Mouse (Mus musculus): ENCODE data around the gene Plxnd1. TPM values are rescaled to one million over a fixed set of nuclear protein-coding genes. Genes with fewer than 3 reads are reported as not detected.

Plxnd1 gene
- polyA plus RNA-seq, 1 experiment from 2014 or later, result 4.2 TPM

DNA sequence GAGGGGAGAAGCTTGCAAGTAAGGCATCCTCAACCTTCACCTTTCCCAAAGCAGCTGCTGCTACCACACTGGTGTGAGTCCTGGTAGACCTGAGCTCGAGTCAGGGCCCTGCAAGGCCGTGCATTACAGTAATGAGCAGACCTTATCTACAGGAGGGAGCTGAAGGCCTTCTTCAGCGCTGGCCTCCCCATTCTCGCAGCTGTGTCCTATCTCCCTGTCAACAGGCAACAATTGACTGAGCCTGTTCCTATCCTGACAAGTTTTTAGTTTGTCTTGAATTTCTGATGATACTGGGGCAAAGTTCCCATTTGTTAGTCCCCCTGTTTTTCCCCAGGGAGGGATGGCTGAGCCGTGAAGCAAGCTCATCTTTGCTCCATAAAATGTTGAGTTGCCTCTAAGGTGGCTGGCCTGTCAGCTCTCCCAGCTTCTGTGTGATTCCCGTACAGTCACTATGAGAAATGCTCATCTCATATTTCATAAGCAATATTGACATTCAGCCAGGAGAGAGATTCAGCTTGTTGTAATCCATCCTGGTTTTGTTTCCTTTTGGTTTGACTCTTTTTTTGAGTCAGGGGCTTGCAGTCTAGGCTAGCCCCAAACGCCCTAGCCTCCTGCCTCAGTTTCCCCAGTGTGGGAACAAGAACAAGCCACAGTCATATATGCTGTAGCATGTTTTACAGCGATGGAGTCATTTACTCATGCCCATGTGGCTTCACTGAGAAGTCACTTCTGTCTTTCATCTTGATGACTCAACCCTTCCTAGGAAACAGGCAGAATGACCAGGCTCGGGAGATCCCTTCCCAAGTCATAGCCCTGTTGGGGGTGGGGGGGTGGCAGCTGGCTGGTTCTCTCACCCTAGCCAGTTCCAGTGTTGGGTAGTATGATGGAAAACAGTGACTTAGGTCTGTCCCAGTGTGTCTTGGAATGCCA lies 51.0 kb downstream of the Plxnd1 start:
- WGBS, result 80% methylated on average over 9 of the region's 9 CpGs

DNA sequence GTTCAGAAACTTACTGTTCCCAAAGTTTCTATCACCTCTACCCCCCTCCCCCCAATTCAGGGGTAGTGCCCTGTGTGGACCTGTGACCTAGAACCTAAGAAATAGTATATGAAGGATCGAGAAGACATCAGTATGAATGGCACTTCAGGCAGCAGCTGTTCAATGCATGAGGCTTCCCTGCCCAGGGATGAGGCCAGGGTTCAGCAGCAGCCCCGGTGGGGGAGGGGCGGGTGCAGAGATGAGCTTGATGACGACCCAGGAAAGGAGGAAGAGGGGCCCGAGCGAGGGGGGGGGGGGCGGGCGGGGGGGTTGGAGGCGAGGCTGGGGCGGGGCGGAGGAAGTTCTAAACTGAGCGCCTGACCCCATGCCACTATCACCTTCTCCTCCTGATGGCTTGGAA lies 53.7 kb downstream of the Plxnd1 start:
- no peaks in the 10 kb centered on the region for H3K27me3 ChIP-seq (ENCODE audit: control insufficient read depth, insufficient read depth, low read length)
- H3K4me2 ChIP-seq (ENCODE audit: low read depth, low read length), result no peak overlapping the region
- 11% methylated on average over 6 of the region's 12 CpGs for WGBS
- no peak overlapping the region for H3K27ac ChIP-seq (ENCODE audit: low read depth, low read length)
- H3K4me3 ChIP-seq (ENCODE audit: low read depth, low read length), result no peak overlapping the region
- no peaks in the 10 kb centered on the region for H3K9me3 ChIP-seq (ENCODE audit: control insufficient read depth, low read length)
- H3K9ac ChIP-seq (replicated peaks; ENCODE audit: low read depth, low read length), result no peak overlapping the region
- ATAC-seq (ENCODE audit: low read depth), result no peak
- no peaks in the 10 kb centered on the region for H3K4me1 ChIP-seq (ENCODE audit: control insufficient read depth, insufficient read depth, low read length)
- H3K36me3 ChIP-seq (ENCODE audit: control insufficient read depth, insufficient read depth, low read length), result no peaks in the 10 kb centered on the region

More for the DNA sequence above, 51.0 kb downstream of the Plxnd1 start:
- H3K9ac ChIP-seq (replicated peaks; ENCODE audit: low read depth, low read length), result no peak overlapping the region
- H3K27ac ChIP-seq (ENCODE audit: low read depth, low read length), result no peak overlapping the region
- no peaks in the 10 kb centered on the region for H3K9me3 ChIP-seq (ENCODE audit: control insufficient read depth, low read length)
- H3K4me2 ChIP-seq (ENCODE audit: low read depth, low read length), result no peak overlapping the region
- H3K4me1 ChIP-seq (ENCODE audit: control insufficient read depth, insufficient read depth, low read length), result no peaks in the 10 kb centered on the region
- H3K4me3 ChIP-seq (ENCODE audit: low read depth, low read length), result no peak overlapping the region
- H3K27me3 ChIP-seq (ENCODE audit: control insufficient read depth, insufficient read depth, low read length), result no peaks in the 10 kb centered on the region
- no peak for ATAC-seq (ENCODE audit: low read depth)
- no peaks in the 10 kb centered on the region for H3K36me3 ChIP-seq (ENCODE audit: control insufficient read depth, insufficient read depth, low read length)

DNA sequence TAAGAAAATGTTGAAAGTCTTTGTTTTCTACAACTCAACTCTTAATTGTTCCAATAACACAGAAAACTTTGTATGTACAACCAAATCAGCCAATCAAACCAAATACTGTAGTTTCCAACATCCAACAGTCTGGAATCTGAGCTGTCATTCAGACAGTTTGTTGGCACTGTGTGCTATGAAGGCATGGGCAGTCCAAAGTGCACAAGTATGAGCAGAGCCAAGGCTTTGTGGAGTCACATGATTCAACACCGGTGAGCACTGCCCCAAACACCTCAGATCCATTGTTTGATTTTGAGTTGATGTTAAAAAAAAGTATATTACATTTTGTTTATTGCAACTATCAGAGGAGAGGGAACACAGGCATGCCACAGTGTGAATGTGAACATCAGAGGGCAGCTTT lies 54.2 kb downstream of the Plxnd1 start:
- Histone ChIP-seq H3K9ac (replicated peaks; ENCODE audit: low read depth, low read length) (no peak overlapping the region), H3K9me3 (ENCODE audit: control insufficient read depth, low read length) (no peaks in the 10 kb centered on the region), H3K4me1 (ENCODE audit: control insufficient read depth, insufficient read depth, low read length) (no peaks in the 10 kb centered on the region), H3K36me3 (ENCODE audit: control insufficient read depth, insufficient read depth, low read length) (no peaks in the 10 kb centered on the region), H3K4me3 (ENCODE audit: low read depth, low read length) (no peak overlapping the region), H3K27ac (ENCODE audit: low read depth, low read length) (no peak overlapping the region), H3K4me2 (ENCODE audit: low read depth, low read length) (no peak overlapping the region), H3K27me3 (ENCODE audit: control insufficient read depth, insufficient read depth, low read length) (no peaks in the 10 kb centered on the region)
- no peak for ATAC-seq (ENCODE audit: low read depth)
- WGBS, result 77% methylated on average over 1 of the region's 1 CpGs

DNA sequence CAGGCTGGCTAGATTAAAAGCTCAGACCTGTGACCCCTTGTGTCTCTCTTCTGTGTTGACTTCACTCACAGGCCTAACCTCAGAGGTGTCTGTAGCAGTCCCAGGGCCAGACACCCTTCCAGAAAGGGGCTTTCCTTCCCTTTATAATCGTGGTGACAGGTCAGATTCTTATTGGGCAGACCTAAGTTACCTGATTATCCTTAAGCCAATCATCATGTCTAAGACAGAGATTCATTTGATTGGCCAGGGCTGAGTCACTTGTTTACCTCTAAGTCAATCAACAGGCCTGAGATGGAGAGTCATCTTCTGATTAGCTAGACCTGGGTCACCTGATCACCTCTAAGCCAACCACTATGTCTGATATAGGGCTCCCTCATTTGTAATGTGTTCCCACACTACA lies 56.0 kb downstream of the Plxnd1 start:
- Histone ChIP-seq H3K4me2 (ENCODE audit: low read depth, low read length) (no peak overlapping the region), H3K9me3 (ENCODE audit: control insufficient read depth, low read length) (no peaks in the 10 kb centered on the region), H3K36me3 (ENCODE audit: control insufficient read depth, insufficient read depth, low read length) (no peaks in the 10 kb centered on the region), H3K4me3 (ENCODE audit: low read depth, low read length) (no peak overlapping the region), H3K27me3 (ENCODE audit: control insufficient read depth, insufficient read depth, low read length) (no peaks in the 10 kb centered on the region), H3K4me1 (ENCODE audit: control insufficient read depth, insufficient read depth, low read length) (no peaks in the 10 kb centered on the region), H3K27ac (ENCODE audit: low read depth, low read length) (no peak overlapping the region), H3K9ac (replicated peaks; ENCODE audit: low read depth, low read length) (no peak overlapping the region)
- no peak for ATAC-seq (ENCODE audit: low read depth)
- 80% methylated on average over 1 of the region's 1 CpGs for WGBS

DNA sequence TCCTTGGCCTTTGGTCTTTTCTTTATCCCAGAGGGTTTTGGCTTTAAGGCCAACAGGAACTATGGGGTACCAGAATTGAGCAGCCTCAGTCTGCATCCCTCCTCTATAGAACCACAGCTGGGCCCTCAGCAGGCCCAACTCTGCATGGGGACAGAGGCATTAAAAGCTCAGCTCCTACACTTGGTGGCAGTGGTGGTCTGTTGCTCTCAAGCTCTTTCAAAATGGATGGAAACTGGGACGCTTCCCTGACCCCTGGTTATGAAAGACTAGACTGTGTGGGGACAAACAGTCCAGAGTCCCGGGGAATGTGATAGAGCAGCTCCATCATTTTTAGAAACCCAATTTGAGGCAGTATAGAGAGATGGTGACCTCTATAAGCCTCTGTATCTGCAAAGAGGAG lies 56.8 kb downstream of the Plxnd1 start:
- Histone ChIP-seq H3K9me3 (ENCODE audit: control insufficient read depth, low read length) (no peaks in the 10 kb centered on the region), H3K27ac (ENCODE audit: low read depth, low read length) (no peak overlapping the region), H3K36me3 (ENCODE audit: control insufficient read depth, insufficient read depth, low read length) (no peaks in the 10 kb centered on the region), H3K27me3 (ENCODE audit: control insufficient read depth, insufficient read depth, low read length) (no peaks in the 10 kb centered on the region), H3K4me2 (ENCODE audit: low read depth, low read length) (no peak overlapping the region), H3K4me3 (ENCODE audit: low read depth, low read length) (no peak overlapping the region), H3K4me1 (ENCODE audit: control insufficient read depth, insufficient read depth, low read length) (no peaks in the 10 kb centered on the region), H3K9ac (replicated peaks; ENCODE audit: low read depth, low read length) (no peak overlapping the region)
- ATAC-seq (ENCODE audit: low read depth), result no peak
- WGBS, result 90% methylated on average over 2 of the region's 2 CpGs

DNA sequence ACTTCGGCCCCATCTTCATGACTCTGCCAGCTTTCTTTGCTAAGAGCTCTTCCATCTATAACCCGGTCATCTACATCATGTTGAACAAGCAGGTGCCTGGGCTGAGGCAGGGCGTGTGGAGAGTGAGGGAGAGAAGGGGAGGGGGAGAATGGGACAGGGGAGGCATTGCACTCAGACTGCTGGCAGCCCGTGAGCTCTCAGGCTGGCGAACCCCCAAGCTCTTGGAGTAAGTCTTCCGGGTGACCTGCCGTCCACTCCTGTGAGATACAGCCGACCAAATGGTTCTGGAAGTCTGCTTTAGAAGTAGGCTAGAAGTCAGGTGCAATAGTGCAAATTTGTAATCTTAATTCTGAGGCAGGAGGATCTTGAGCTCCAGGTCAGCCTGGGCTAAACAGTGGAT lies 59.3 kb downstream of the Plxnd1 start:
- 87% methylated on average over 8 of the region's 8 CpGs for WGBS
- no peaks in the 10 kb centered on the region for H3K36me3 ChIP-seq (ENCODE audit: control insufficient read depth, insufficient read depth, low read length)
- ATAC-seq (ENCODE audit: low read depth), result no peak
- no peaks in the 10 kb centered on the region for H3K27me3 ChIP-seq (ENCODE audit: control insufficient read depth, insufficient read depth, low read length)
- no peak overlapping the region for H3K9ac ChIP-seq (replicated peaks; ENCODE audit: low read depth, low read length)
- H3K4me1 ChIP-seq (ENCODE audit: control insufficient read depth, insufficient read depth, low read length), result no peaks in the 10 kb centered on the region
- no peak overlapping the region for H3K4me3 ChIP-seq (ENCODE audit: low read depth, low read length)
- H3K4me2 ChIP-seq (ENCODE audit: low read depth, low read length), result no peak overlapping the region
- H3K27ac ChIP-seq (ENCODE audit: low read depth, low read length), result no peak overlapping the region
- no peaks in the 10 kb centered on the region for H3K9me3 ChIP-seq (ENCODE audit: control insufficient read depth, low read length)

DNA sequence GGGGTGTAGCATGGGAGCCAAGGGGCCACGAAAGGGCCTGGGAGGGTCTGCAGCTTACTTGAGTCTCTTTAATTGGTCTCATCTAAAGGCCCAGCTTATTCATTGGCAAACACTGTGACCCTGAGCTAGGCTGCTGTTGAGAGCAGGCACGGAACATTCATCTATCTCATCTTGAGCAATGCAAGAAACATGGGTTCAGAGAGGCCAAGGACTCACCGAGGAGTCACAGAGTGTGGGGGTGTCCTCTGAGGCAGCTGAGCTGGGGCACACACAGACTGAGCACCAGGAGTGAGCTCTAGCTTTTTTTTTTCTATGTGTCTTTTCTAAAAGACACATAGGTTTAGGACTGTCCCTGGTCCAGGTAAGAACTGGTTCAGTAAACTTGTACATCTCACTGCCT lies 62.4 kb downstream of the Plxnd1 start:
- Histone ChIP-seq H3K27me3 (ENCODE audit: control insufficient read depth, insufficient read depth, low read length) (no peaks in the 10 kb centered on the region), H3K4me1 (ENCODE audit: control insufficient read depth, insufficient read depth, low read length) (no peaks in the 10 kb centered on the region), H3K4me3 (ENCODE audit: low read depth, low read length) (no peak overlapping the region), H3K27ac (ENCODE audit: low read depth, low read length) (no peak overlapping the region), H3K9ac (replicated peaks; ENCODE audit: low read depth, low read length) (no peak overlapping the region), H3K9me3 (ENCODE audit: control insufficient read depth, low read length) (no peaks in the 10 kb centered on the region), H3K36me3 (ENCODE audit: control insufficient read depth, insufficient read depth, low read length) (no peaks in the 10 kb centered on the region), H3K4me2 (ENCODE audit: low read depth, low read length) (no peak overlapping the region)
- WGBS, result 98% methylated on average over 3 of the region's 3 CpGs
- no peak for ATAC-seq (ENCODE audit: low read depth)

DNA sequence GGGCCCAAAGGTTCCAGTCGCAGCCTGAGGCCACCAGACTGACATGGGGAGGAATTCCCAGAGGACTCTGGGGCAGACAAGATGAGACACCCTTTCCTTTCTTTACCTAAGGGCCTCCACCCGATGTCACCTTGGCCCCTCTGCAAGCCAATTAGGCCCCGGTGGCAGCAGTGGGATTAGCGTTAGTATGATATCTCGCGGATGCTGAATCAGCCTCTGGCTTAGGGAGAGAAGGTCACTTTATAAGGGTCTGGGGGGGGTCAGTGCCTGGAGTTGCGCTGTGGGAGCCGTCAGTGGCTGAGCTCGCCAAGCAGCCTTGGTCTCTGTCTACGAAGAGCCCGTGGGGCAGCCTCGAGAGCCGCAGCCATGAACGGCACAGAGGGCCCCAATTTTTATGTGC lies 63.2 kb downstream of the Plxnd1 start, which contains the start of gene Rho:
TSS of gene Rho (plus strand) at position 110 of the 400 bp plus-strand sequence.
- Histone ChIP-seq H3K4me1 (ENCODE audit: control insufficient read depth, insufficient read depth, low read length) (peaks cover 4% of the 10 kb centered on the region; the same call in 1 of the 2 replicates), H3K36me3 (ENCODE audit: control insufficient read depth, insufficient read depth, low read length) (no peaks in the 10 kb centered on the region), H3K9ac (replicated peaks; ENCODE audit: low read depth, low read length) (no peak within 1 kb of the TSS), H3K27ac (ENCODE audit: low read depth, low read length) (0 out of 2 replicates have a peak within 1 kb of the TSS, but pooled peaks have one; percentile 10), H3K9me3 (ENCODE audit: control insufficient read depth, low read length) (no peaks in the 10 kb centered on the region), H3K4me3 (ENCODE audit: low read depth, low read length) (no peak within 1 kb of the TSS), H3K4me2 (ENCODE audit: low read depth, low read length) (no peak within 1 kb of the TSS), H3K27me3 (ENCODE audit: control insufficient read depth, insufficient read depth, low read length) (no peaks in the 10 kb centered on the region)
- 86% methylated on average over 14 of the region's 14 CpGs for WGBS
- no peak for ATAC-seq (ENCODE audit: low read depth)

DNA sequence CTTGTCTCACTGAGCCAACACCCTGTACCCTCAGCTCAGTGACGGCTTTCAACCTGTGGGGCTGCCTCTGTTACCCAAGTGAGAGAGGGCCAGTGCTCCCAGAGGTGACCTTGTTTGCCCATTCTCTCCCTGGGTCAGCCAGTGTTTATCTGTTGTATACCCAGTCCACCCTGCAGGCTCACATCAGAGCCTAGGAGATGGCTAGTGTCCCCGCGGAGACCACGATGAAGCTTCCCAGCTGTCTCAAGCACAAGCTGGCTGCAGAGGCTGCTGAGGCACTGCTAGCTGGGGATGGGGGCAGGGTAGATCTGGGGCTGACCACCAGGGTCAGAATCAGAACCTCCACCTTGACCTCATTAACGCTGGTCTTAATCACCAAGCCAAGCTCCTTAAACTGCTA lies 64.8 kb downstream of the Plxnd1 start:
- Histone ChIP-seq H3K9ac (replicated peaks; ENCODE audit: low read depth, low read length) (no peak overlapping the region), H3K36me3 (ENCODE audit: control insufficient read depth, insufficient read depth, low read length) (no peaks in the 10 kb centered on the region), H3K4me3 (ENCODE audit: low read depth, low read length) (no peak overlapping the region), H3K9me3 (ENCODE audit: control insufficient read depth, low read length) (no peaks in the 10 kb centered on the region), H3K27me3 (ENCODE audit: control insufficient read depth, insufficient read depth, low read length) (no peaks in the 10 kb centered on the region), H3K4me2 (ENCODE audit: low read depth, low read length) (no peak overlapping the region), H3K27ac (ENCODE audit: low read depth, low read length) (no peak overlapping the region), H3K4me1 (ENCODE audit: control insufficient read depth, insufficient read depth, low read length) (peaks cover 4% of the 10 kb centered on the region; the same call in 1 of the 2 replicates)
- ATAC-seq (ENCODE audit: low read depth), result no peak
- WGBS, result 71% methylated on average over 5 of the region's 5 CpGs
